Mouse (Mus musculus) urinary bladder, adult 2 months (tissue): Measurements from ENCODE around the gene Pax8. TPM values are rescaled to one million over a fixed set of nuclear protein-coding genes. Genes with fewer than 3 reads are reported as not detected.

ENCODE experiments used
- DNase-seq: peaks from one replicate; pipeline ENCODE4 v3.0.0; 2022; ENCODE audit warnings: low spot score
- polyA plus RNA-seq: library from polyadenylated mRNA; depleted of rRNA; stranded (reverse); fragments of >200 nt; gene quantifications from 2 replicates; pipeline ENCODE4 v1.2.3, GENCODE M21; 2012

Pax8 gene
- polyA plus RNA-seq, 1 experiment: not detected

DNA sequence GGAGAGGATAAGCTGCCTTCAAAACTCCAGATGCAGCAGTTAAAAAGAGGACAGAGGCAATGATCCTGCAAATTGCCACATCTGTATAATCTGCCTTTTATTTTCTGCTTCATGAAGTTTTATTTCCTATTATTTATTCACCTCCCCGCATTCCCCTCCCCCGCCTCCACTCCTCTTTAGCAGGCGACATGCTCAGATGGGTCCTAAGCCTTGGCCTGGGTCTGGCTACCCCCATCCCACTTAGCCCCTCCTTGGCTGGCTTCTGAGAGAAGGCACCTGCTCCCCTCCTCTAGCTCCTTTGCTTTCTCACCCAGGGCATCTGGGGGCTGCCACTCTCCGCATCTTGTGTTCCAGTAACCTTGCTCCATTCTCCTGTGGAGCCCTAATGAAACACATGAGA lies 61.7 kb downstream of the Pax8 start:
- no peak for DNase-seq

DNA sequence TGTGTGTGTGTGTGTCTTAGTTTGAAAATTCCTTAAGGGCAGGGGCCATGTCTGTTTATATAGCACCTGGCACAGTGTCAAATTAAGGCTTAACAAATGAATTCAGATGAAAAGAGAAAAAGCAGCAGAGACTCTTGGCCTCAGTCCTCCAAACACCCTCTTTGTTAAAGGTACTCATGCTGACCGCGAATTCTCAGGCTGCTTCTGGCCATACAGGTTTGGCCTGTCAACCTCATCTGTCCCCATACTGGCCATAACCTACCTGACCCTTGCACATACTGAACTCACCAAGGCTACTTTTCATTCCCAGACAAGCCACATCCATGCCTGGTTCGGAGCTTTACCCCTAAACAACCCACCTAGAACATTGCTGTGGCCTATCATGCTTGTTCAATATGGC lies 62.2 kb downstream of the Pax8 start:
- no peak for DNase-seq

GRCm38 (mm10) chr2:24409166-24409565 lies 66.2 kb downstream of the Pax8 start:
- DNase-seq: no peak

DNA sequence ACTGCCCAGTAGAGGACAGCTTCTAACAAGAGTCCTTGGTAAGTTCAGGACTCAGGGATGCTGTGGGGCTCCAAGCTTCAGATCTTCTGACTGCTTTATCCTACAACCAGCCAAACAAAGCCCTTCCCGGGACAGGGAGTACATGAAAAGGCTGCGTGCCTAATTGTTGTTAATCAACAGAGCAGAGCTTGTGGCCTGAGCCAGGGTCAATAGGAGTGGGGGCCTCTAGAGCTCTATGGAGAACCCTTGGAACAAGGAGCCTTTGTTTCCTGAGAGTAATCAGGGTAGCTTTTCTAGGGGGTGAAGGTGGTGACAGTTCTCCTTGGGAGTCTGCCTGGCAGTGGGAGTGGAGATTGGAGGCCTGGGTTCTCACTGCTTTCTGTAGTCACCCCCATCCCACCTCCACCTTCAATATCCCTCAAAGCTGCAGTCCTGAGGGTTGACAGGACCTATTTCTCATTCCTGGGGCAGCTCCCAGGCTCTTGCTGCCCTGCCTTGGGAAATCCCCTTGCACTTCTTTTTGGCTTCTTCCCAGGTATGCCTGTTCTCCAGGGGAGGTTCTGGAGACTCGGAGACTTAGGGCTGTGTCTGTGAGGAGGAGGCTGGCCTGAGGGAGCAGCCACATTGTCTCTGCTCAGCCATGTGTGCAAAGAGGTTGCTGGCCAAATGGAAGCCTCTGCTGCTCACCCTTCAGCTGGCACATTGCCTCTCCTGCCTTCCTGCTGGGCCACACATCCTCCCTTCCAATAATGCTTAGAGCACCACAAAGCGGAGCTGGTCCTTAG lies 67.5 kb downstream of the Pax8 start:
- no peak for DNase-seq

DNA sequence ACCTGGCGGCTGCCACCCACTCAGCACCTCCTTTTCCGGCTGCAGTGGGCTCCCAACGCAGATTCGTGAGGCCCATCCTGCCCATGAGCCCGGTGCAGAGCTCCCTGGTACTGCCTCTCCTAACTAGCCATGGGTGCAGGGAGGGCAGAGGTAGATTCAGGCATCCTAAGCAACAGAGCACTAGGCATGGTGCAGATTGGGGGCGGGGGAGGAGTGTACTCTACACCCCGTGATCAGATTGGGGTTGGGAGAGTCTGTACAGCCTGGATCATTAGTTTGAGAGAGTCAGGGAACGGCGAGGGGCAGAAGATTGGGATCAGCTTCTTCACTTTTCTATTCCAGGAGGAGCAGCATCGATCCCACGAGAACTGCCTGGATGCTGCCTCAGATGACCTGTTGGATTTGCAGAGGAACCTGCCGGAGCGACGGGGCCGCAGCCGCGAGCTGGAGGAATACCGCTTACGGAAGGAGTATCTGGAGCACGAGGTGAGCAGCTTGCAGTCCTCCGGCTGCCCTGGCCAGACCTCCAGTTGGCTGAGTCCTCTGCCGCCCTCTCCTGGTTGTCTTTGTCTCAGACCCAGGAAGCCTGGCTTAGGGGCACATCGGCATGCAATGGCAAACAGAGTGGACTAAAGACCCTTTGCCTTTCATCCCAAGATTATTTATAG lies 69.9 kb downstream of the Pax8 start:
- peak; percentile 43 for DNase-seq

- DNase-seq: no peak
These were observed 74.7 kb downstream of the Pax8 start for GRCm38 (mm10) chr2:24400711-24401110.

DNA sequence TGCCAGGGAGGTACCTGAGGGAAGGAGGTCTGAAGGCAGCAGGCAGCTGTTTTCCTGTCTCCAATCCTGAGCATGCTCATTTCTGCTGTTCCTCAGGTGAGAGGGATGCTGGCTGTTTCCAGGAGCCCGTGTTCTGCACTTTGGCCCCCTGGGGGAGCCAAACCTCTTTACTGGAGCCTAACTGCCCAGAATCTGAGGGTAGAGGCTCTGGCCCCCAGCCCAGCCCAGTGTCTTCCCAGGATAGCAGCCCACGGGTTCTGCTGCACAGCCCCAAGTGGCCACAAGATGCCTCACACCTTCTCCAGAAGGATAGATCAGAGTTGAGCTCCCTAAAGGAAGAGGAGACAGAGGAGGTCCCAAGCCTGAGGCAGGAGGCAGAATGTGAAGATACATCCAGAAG lies 78.3 kb downstream of the Pax8 start:
- peak; percentile 15 for DNase-seq

DNA sequence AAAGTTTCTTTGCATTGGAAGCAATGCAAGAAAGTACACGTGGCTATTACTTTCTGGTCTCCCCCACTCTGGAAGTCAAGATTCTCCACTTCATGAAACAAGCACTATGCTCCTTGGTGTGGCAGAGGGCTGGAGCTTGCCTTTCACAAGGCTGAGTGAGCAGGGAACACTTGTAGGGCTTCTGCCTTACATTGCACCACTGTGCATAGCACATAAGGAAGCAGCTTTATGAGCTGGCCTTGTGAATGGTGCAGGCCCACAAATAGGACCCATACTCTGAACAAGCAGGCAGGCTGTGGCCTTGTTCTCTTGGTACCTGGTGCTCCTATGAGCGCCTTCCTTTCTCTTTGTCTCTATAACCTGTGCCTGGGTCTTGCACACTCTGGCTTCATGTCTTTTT lies 82.1 kb downstream of the Pax8 start:
- DNase-seq: no peak

- no peak for DNase-seq
These were observed 87.8 kb downstream of the Pax8 start for GRCm38 (mm10) chr2:24387361-24388283.

DNA sequence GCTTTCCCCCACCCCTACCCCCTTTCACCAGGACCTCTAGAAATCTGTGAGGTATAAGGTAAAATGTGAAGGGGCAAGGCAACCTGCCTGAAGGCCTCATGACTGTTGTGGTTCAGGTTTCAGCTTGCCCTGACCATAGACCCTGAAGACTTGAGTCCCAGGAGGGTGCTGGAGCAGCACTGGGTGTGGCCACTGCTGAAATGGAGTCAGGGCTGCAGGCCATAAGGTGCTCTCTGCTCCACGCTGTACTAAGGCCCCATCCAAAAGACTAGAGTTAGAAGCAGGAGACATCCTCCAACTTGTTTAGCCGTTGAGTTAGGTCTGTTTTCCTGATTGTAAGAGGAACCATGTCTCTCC lies 88.5 kb downstream of the Pax8 start:
- no peak for DNase-seq

DNA sequence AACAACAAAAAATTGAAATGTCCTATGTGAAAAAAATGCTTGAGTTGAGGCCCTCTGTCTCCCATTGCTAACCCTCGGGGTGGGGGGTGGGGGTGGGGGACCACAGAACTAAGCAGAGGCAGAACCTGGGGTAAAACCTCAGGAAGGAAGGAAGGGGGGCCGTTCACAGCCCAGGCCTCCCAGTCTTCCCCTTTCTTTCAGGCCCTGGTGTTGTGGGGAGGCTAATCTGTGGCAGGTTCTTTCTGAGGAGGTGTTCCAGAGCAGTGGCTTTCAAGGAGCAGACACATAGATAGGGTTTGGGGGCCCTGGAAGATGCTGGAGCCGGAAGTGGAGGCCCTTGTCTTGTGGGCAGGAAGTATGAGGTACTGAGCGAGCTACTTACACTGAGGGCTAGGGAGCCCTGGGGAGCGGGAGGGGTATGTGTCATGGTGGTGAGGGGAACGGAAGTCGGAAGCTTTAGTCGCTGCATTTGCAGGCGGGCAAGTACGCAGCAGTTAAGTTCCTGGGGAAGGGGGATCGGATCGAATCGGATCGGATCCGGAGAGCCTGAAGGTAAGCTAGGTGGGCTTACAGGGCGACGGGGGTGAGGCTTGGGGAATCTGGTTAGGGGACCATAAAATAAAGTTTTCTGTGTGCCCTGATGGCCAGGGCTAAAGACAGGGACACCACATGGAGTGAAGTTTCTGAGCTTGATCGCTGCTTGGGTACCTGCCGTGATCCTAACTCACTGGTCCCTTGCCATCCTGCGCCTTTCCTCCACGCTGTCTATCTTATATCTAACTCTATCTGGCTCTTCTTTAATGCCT lies 89.0 kb downstream of the Pax8 start:
- DNase-seq: no peak

- DNase-seq: no peak
These were observed 90.1 kb downstream of the Pax8 start for GRCm38 (mm10) chr2:24385111-24385961.

GRCm38 (mm10) chr2:24384393-24384792 lies 91.0 kb downstream of the Pax8 start:
- DNase-seq: no peak

GRCm38 (mm10) chr2:24383636-24384035 lies 91.8 kb downstream of the Pax8 start:
- no peak for DNase-seq

DNA sequence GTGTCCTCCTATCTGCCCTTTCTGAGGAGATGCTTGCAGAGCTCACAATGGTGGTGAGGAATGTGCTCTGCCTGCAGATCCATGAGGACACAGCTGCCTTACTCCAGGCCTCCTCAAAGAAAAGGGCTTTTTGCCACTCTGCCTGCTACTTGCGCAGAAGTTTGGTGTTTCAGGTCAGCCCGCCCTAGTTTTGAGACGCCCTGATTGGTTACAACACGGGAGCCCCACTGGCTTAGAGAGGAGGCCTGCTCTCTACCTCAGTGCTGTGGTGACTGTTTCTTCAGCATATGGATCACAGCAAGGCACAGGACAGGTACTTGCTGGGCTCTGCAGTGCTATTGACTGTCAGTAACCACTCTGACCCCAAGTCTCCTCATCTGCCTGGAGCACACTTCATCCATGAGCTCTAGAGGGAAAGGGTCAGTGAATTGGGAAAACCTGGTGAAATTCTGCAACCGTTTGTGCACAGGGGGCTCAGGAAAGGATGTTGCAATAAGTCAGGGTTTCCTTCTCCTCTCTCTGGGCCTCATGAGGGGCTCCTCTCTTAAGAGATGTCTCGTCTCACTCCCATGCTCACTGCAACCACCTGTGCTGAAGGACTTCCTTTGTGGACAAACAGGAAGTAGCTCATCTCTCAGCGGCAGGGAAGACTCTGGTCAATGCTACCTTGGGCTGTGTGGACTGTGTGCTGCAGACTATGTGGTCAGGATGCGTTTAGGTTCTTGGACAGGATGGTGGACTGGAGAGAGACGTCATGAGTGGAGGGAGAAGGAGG lies 92.8 kb downstream of the Pax8 start:
- no peak for DNase-seq

GRCm38 (mm10) chr2:24378747-24379450 lies 96.5 kb downstream of the Pax8 start:
- no peak for DNase-seq
